Mouse (Mus musculus) limb, embryonic 13.5 days (tissue): ENCODE data around the gene Fh1. TPM values are rescaled to one million over a fixed set of nuclear protein-coding genes. Genes with fewer than 3 reads are reported as not detected.

Experiments
- ATAC-seq: fragments of 200-750 bp; cut with Nextera tagmentation; 2 replicates; pipeline ENCODE4 v1.8.0; 2017; ENCODE audit warnings: low read depth, moderate number of reproducible peaks, moderate TSS enrichment; ENCODE audit not compliant: low FRiP score
- H3K27ac ChIP-seq: fragments of 300-500 bp; sonication (generic); 2 replicates; pipeline ENCODE4 v1.5.1; 2015; ENCODE audit warnings: inconsistent platforms, mild to moderate bottlenecking, moderate library complexity
- H3K27me3 ChIP-seq: fragments of 300-500 bp; sonication (generic); 2 replicates; pipeline ENCODE4 v1.6.1; 2015; ENCODE audit warnings: mild to moderate bottlenecking, inconsistent platforms
- H3K36me3 ChIP-seq: fragments of 300-500 bp; sonication (generic); 2 replicates; pipeline ENCODE4 v1.6.1; 2015; ENCODE audit warnings: inconsistent platforms, mild to moderate bottlenecking, moderate library complexity
- H3K4me1 ChIP-seq: fragments of 300-500 bp; sonication (generic); 2 replicates; pipeline ENCODE4 v1.6.1; 2015; ENCODE audit warnings: inconsistent platforms
- H3K4me2 ChIP-seq: fragments of 300-500 bp; sonication (generic); replicated peaks from 2 replicates; pipeline ENCODE4 v1.6.1; 2015; ENCODE audit warnings: inconsistent platforms, mild to moderate bottlenecking, moderate library complexity
- H3K4me3 ChIP-seq: fragments of 300-500 bp; sonication (generic); 2 replicates; pipeline ENCODE4 v1.5.1; 2015; ENCODE audit warnings: moderate library complexity, mild to moderate bottlenecking, inconsistent platforms
- H3K9ac ChIP-seq: fragments of 300-500 bp; sonication (generic); 2 replicates; pipeline ENCODE4 v1.6.1; 2015; ENCODE audit warnings: mild to moderate bottlenecking, inconsistent platforms
- H3K9me3 ChIP-seq: fragments of 300-500 bp; sonication (generic); 2 replicates; pipeline ENCODE4 v1.6.1; 2016; ENCODE audit warnings: inconsistent platforms
- WGBS: fragments of 180-500 bp; shearing (Covaris S2); methylation state at CpG from one replicate; pipeline ENCODE4 v1.1.7; 2015; 5-methylcytosine and 5-hydroxymethylcytosine counted together
- polyA plus RNA-seq: library from polyadenylated mRNA; unstranded; fragments of >200 nt; fragmentation: Nextera tagmentation; extraction: Ambion mirVana; gene quantifications from 2 replicates; pipeline ENCODE4 v1.2.1, GENCODE M21; 2015

Gene Fh1
- polyA plus RNA-seq, 1 experiment from 2014 or later, result 111 TPM

DNA sequence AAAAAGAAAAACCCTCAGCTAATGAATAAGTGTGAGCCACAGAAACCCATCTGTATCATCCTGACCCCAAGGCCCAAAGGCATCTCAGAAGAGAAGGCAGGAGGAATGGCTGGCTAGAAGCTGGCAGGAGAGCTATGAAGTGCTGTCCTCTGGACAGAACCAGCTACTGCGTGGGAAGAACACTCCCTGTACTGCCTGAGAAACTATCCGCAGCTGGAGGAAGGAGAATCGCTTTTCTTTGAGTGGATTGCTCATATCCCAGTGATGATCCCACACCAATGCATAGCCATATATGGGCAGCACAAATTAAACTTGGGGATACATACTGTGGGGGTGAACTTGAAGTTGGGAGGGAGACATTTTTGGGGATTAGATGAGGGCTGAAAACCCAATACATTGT is 16.7 kb downstream of the Fh1 start:
- H3K4me3 ChIP-seq, result no peak overlapping the region
- no peak overlapping the region for H3K27ac ChIP-seq
- no peak overlapping the region for H3K9ac ChIP-seq
- no peak for ATAC-seq
- WGBS, result 95% methylated on average over 3 of the region's 3 CpGs
- H3K27me3 ChIP-seq, result no peaks in the 10 kb centered on the region
- H3K4me1 ChIP-seq, result no peaks in the 10 kb centered on the region
- H3K9me3 ChIP-seq, result no peaks in the 10 kb centered on the region
- H3K36me3 ChIP-seq, result peaks cover 85% of the 10 kb centered on the region
- no peak overlapping the region for H3K4me2 ChIP-seq

GRCm38 (mm10) chr1:175607838-175608585 is 17.4 kb downstream of the Fh1 start:
- no peak overlapping the region for H3K27ac ChIP-seq
- H3K9ac ChIP-seq, result no peak overlapping the region
- H3K36me3 ChIP-seq, result peaks cover 88% of the 10 kb centered on the region
- H3K27me3 ChIP-seq, result no peaks in the 10 kb centered on the region
- H3K4me2 ChIP-seq, result no peak overlapping the region
- no peak overlapping the region for H3K4me3 ChIP-seq
- 93% methylated on average over 18 of the region's 18 CpGs for WGBS
- no peaks in the 10 kb centered on the region for H3K4me1 ChIP-seq
- no peaks in the 10 kb centered on the region for H3K9me3 ChIP-seq
- ATAC-seq, result no peak

DNA sequence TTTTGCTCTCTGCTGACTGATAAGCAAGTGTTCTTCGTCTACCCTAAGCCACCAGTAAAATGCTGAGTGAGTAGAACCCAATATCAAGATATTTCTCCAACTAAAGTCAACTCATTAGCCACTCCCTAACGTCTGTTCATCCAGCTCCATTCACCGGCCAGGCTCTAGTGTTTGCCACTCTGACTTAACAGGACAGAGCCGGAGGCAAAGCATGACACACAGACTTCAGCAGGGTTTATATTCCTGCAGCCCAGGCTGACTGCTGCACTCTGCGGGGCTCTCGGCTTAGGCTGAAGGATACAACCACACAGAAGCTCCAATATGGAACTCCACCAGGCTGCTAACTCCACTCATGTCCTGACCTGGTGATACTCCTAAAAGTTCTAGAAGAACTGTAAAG is 18.1 kb downstream of the Fh1 start:
- no peak for ATAC-seq
- Histone ChIP-seq H3K27me3 (no peaks in the 10 kb centered on the region), H3K27ac (no peak overlapping the region), H3K4me3 (no peak overlapping the region), H3K4me2 (no peak overlapping the region), H3K9me3 (no peaks in the 10 kb centered on the region), H3K9ac (no peak overlapping the region), H3K36me3 (peaks cover 89% of the 10 kb centered on the region), H3K4me1 (no peaks in the 10 kb centered on the region)
- WGBS, result 92% methylated on average over 6 of the region's 6 CpGs

DNA sequence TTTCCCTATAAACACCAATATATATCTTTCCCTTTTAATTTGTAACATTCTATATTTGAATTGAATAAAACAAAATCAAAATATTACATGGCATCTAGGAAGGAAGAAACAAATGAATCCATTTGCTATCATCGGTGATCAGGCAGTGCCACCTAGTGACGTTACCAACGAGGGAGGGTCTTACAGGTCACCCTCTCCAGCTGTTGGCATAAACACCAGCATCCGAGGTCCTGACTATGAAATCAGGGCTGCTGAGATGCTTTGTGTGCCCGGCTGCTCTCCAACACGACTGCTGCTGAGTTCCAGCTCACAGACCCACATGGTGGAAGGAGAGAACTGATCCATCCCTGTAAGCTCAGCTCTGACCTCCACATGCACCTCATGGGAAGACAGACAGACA is 22.0 kb downstream of the Fh1 start:
- Histone ChIP-seq H3K9ac (no peak overlapping the region), H3K4me3 (no peak overlapping the region), H3K27me3 (no peaks in the 10 kb centered on the region), H3K36me3 (peaks cover 75% of the 10 kb centered on the region), H3K4me2 (no peak overlapping the region), H3K9me3 (no peaks in the 10 kb centered on the region), H3K27ac (no peak overlapping the region), H3K4me1 (no peaks in the 10 kb centered on the region)
- ATAC-seq, result no peak
- 76% methylated on average over 6 of the region's 6 CpGs for WGBS

DNA sequence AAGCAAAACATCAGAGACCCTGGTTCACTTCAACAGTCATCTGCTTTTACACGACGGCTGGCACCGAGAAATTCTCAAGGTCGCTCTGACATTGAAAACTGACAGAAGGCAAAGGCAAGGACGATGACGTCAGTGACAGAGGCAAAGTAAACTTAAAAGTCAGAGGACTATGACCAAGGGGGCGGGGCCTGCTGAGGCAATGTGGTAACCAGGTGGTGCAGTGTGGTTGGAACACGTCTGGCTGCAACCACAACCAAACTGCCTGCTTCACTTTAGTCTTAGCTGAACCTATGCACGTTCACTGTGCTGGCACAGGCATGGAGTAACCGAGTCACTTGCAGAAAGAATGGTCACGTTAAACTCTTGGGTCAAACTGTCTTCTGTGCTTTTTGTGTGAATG is 23.2 kb downstream of the Fh1 start:
- peaks cover 64% of the 10 kb centered on the region for H3K36me3 ChIP-seq

DNA sequence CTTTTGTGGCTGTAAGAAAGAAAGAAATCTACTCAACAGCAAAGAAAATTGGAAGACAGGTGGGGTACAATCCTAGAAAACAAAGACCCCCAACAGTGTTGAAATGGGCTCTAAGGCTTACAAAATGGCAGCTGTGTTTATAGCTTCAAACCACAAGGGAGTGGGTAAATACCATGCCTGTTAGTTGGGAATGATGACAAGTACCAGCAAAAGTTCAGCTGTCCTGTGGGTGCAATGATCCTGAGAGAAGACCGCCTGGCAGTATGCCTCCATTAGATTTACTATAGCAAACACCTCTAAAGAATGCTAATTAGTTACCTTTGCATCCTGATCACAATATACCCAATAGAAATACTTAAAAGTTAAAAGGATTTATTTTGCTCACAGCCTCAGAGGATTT is 32.6 kb downstream of the Fh1 start:
- 81% methylated on average over 1 of the region's 1 CpGs for WGBS
- H3K4me3 ChIP-seq, result no peak overlapping the region
- H3K9ac ChIP-seq, result no peak overlapping the region
- H3K9me3 ChIP-seq, result no peaks in the 10 kb centered on the region
- no peaks in the 10 kb centered on the region for H3K27me3 ChIP-seq
- H3K4me2 ChIP-seq, result no peak overlapping the region
- no peak for ATAC-seq
- H3K27ac ChIP-seq, result no peak overlapping the region
- no peaks in the 10 kb centered on the region for H3K36me3 ChIP-seq
- no peaks in the 10 kb centered on the region for H3K4me1 ChIP-seq

More for the DNA sequence above, 23.2 kb downstream of the Fh1 start:
- Histone ChIP-seq H3K9me3 (no peaks in the 10 kb centered on the region), H3K27ac (no peak overlapping the region), H3K9ac (no peak overlapping the region), H3K4me1 (no peaks in the 10 kb centered on the region), H3K4me3 (no peak overlapping the region), H3K4me2 (no peak overlapping the region), H3K27me3 (no peaks in the 10 kb centered on the region)
- no peak for ATAC-seq
- WGBS, result 83% methylated on average over 11 of the region's 11 CpGs

GRCm38 (mm10) chr1:175586656-175587055 is 38.8 kb downstream of the Fh1 start:
- H3K4me3 ChIP-seq, result no peak overlapping the region
- H3K4me1 ChIP-seq, result no peaks in the 10 kb centered on the region
- no peak for ATAC-seq
- no peak overlapping the region for H3K4me2 ChIP-seq
- no peaks in the 10 kb centered on the region for H3K9me3 ChIP-seq
- no peaks in the 10 kb centered on the region for H3K27me3 ChIP-seq
- no peak overlapping the region for H3K9ac ChIP-seq
- WGBS, result 87% methylated on average over 5 of the region's 5 CpGs
- no peaks in the 10 kb centered on the region for H3K36me3 ChIP-seq
- H3K27ac ChIP-seq, result no peak overlapping the region

DNA sequence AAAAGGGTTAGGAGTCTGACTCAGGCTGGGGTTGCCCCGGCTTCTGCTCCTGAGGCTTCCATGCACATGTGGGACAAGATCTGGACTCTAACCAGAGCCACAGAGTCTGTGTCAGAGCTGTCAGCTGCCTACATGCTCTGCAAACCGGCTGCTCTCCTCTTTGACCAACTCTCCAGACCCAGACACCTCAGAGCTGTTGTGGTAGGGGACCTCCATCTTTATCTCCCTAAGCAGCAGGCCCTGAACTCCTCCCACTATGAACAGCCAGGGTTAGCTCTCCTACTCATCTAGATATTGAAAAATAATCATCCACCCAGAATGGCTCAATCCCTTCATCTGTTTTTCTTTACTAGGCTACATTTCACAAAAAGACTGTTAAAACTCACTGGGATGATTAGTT is 40.2 kb downstream of the Fh1 start:
- Histone ChIP-seq H3K9ac (no peak overlapping the region), H3K4me3 (no peak overlapping the region), H3K27me3 (no peaks in the 10 kb centered on the region), H3K4me2 (no peak overlapping the region), H3K9me3 (no peaks in the 10 kb centered on the region), H3K27ac (no peak overlapping the region), H3K4me1 (no peaks in the 10 kb centered on the region), H3K36me3 (no peaks in the 10 kb centered on the region)
- ATAC-seq, result no peak
- WGBS, result 77% methylated on average over 2 of the region's 2 CpGs

- ATAC-seq, result no peak
Measured at GRCm38 (mm10) chr1:175582799-175583198, 42.6 kb downstream of the Fh1 start.

DNA sequence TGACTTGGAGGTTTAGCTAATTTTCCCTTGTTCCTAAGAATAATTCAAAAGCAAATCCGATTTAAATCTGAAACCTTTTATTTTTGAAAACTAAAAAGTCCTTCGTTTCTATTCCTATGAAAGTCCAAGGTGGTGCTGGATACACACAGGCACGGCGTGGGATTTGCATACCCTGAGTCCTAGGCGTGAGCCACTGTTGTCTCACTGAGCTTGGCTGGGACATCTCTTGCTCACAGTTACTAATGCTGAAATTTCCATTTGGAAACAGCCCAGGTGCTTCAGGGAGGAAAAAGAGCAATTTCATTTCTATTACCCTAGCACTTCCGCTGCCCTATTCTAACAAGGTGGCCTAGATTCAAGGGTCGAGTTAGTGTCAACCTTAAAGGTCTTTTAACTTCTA is 45.1 kb downstream of the Fh1 start:
- H3K9ac ChIP-seq, result no peak overlapping the region
- H3K27me3 ChIP-seq, result no peaks in the 10 kb centered on the region
- no peak overlapping the region for H3K4me3 ChIP-seq
- no peaks in the 10 kb centered on the region for H3K4me1 ChIP-seq
- ATAC-seq, result no peak
- H3K36me3 ChIP-seq, result no peaks in the 10 kb centered on the region
- no peaks in the 10 kb centered on the region for H3K9me3 ChIP-seq
- no peak overlapping the region for H3K27ac ChIP-seq
- 85% methylated on average over 7 of the region's 7 CpGs for WGBS
- H3K4me2 ChIP-seq, result no peak overlapping the region

More at GRCm38 (mm10) chr1:175582799-175583198, 42.6 kb downstream of the Fh1 start:
- Histone ChIP-seq H3K9me3 (no peaks in the 10 kb centered on the region), H3K4me1 (no peaks in the 10 kb centered on the region), H3K27ac (no peak overlapping the region), H3K36me3 (no peaks in the 10 kb centered on the region), H3K4me2 (no peak overlapping the region), H3K4me3 (no peak overlapping the region), H3K27me3 (no peaks in the 10 kb centered on the region), H3K9ac (no peak overlapping the region)
- WGBS, result 79% methylated on average over 4 of the region's 4 CpGs

GRCm38 (mm10) chr1:175579598-175580235 is 45.7 kb downstream of the Fh1 start:
- Histone ChIP-seq H3K4me1 (no peaks in the 10 kb centered on the region), H3K9me3 (no peaks in the 10 kb centered on the region), H3K27ac (no peak overlapping the region), H3K4me3 (no peak overlapping the region), H3K36me3 (no peaks in the 10 kb centered on the region), H3K27me3 (no peaks in the 10 kb centered on the region), H3K9ac (no peak overlapping the region), H3K4me2 (no peak overlapping the region)
- no peak for ATAC-seq
- 89% methylated on average over 9 of the region's 9 CpGs for WGBS

GRCm38 (mm10) chr1:175578425-175579096 is 46.9 kb downstream of the Fh1 start:
- Histone ChIP-seq H3K9me3 (no peaks in the 10 kb centered on the region), H3K36me3 (no peaks in the 10 kb centered on the region), H3K4me3 (no peak overlapping the region), H3K9ac (no peak overlapping the region), H3K4me2 (no peak overlapping the region), H3K27ac (no peak overlapping the region), H3K27me3 (no peaks in the 10 kb centered on the region), H3K4me1 (no peaks in the 10 kb centered on the region)
- no peak for ATAC-seq
- whole genome bisulfite sequencing, result 69% methylated on average over 2 of the region's 2 CpGs
